Mouse (Mus musculus) CH12.LX (cell line): ENCODE results near the gene Zfp300. TPM values are rescaled to one million over a fixed set of nuclear protein-coding genes. Genes with fewer than 3 reads are reported as not detected.

ENCODE experiments used
- DNase-seq: peaks from one replicate; pipeline ENCODE4 v3.0.0-alpha.2; 2013; ENCODE audit errors: extremely low read depth
- H3K27ac ChIP-seq: 2 replicates; pipeline ENCODE4 v1.5.1; 2012; ENCODE audit warnings: low read depth, mild to moderate bottlenecking, control low read depth, moderate library complexity; ENCODE audit not compliant: insufficient read depth
- H3K27me3 ChIP-seq: replicated peaks from 2 replicates; pipeline ENCODE3; 2012; ENCODE audit warnings: inconsistent platforms
- H3K36me3 ChIP-seq, 2 experiments: replicated peaks in 1 of 2; 2 replicates each; pipeline versions ENCODE3 to v1.6.1; 2012; ENCODE audit warnings: inconsistent platforms in 1 of 2, low read length in 1 of 2, mild to moderate bottlenecking in 1 of 2, mixed read lengths in 1 of 2, moderate library complexity in 1 of 2; ENCODE audit not compliant: control insufficient read depth in 1 of 2, insufficient read depth in 1 of 2
- H3K4me1 ChIP-seq, 2 experiments: 2 replicates each; pipeline ENCODE4 v1.6.1; 2012; ENCODE audit warnings: inconsistent platforms in 1 of 2, moderate library complexity in 1 of 2; ENCODE audit not compliant: insufficient read depth in 2 of 2, control insufficient read depth in 1 of 2
- H3K4me2 ChIP-seq: 2 replicates; pipeline ENCODE4 v1.6.1; 2012; ENCODE audit warnings: low read depth, mild to moderate bottlenecking, control low read depth; ENCODE audit not compliant: poor library complexity, insufficient read depth, severe bottlenecking
- H3K4me3 ChIP-seq, 3 experiments: fragments of 150-350 bp in 1 of 3; sonication (generic) in 1 of 3; replicated peaks in 1 of 3; 2 replicates each; pipeline versions ENCODE3 to v1.5.1; 2011 to 2012; ENCODE audit warnings: low read depth in 2 of 3, low read length in 2 of 3, mild to moderate bottlenecking in 2 of 3, moderate library complexity in 2 of 3, control low read depth in 1 of 3, improper control_type of control experiment in 1 of 3, inconsistent platforms in 1 of 3, mixed read lengths in 1 of 3; ENCODE audit not compliant: poor library complexity in 1 of 3
- H3K79me2 ChIP-seq: replicated peaks from 2 replicates; pipeline ENCODE4 v1.6.1; 2012; ENCODE audit warnings: mild to moderate bottlenecking, moderate library complexity; ENCODE audit not compliant: control insufficient read depth, poor library complexity, insufficient read depth, severe bottlenecking; ENCODE audit errors: extremely low read depth
- H3K9ac ChIP-seq: 2 replicates; pipeline ENCODE4 v1.6.1; 2012; ENCODE audit warnings: low read depth, mild to moderate bottlenecking, control low read depth, moderate library complexity; ENCODE audit not compliant: insufficient read depth
- H3K9me3 ChIP-seq: replicated peaks from 2 replicates; pipeline ENCODE3; 2012; ENCODE audit warnings: low read length, inconsistent platforms, mixed read lengths
- EP300 ChIP-seq: IDR thresholded peaks from 2 replicates; pipeline ENCODE4 v1.6.1; 2011; ENCODE audit warnings: low read length, improper control_type of control experiment
- MXI1 ChIP-seq: IDR thresholded peaks from 2 replicates; pipeline ENCODE4 v1.6.1; 2011; ENCODE audit warnings: mild to moderate bottlenecking, low read depth, low read length, improper control_type of control experiment
- ZC3H11A ChIP-seq: IDR thresholded peaks from 2 replicates; pipeline ENCODE4 v1.6.1; 2012; ENCODE audit warnings: low read depth, mild to moderate bottlenecking, inconsistent platforms, low read length, improper control_type of control experiment
- ZMIZ1 ChIP-seq: IDR thresholded peaks from 2 replicates; pipeline ENCODE4 v1.6.1; 2012; ENCODE audit warnings: low read depth, mild to moderate bottlenecking, inconsistent platforms, low read length, improper control_type of control experiment
- dilution Hi-C: fragments of 300-500 bp; cut with MboI; formaldehyde crosslinking; loops from 2 replicates; pipeline ENCODE4 v1.14.3; 2020; ENCODE audit warnings: low sequenced_read_pairs; ENCODE audit not compliant: extremely low pct_unique_long_range_greater_than_20kb, extremely low pct_ligation_motif_present
- in situ Hi-C: fragments of 300-500 bp; cut with MboI; formaldehyde crosslinking; loops from 3 replicates; pipeline ENCODE4 v1.14.3; 2019; ENCODE audit warnings: low sequenced_read_pairs, low pct_ligation_motif_present, low pct_unique_long_range_greater_than_20kb, mixed read lengths
- polyA plus RNA-seq: library from polyadenylated mRNA; unstranded; fragments of >175 nt; gene quantifications from 2 replicates; pipeline ENCODE4 v1.2.1, GENCODE M21; 2012; ENCODE audit warnings: low read depth; ENCODE audit not compliant: insufficient read length
- total RNA-seq, 2 experiments: library from RNA; depleted of rRNA; stranded (reverse); fragments of 300-350 nt in 1 of 2; fragments of >200 nt in 1 of 2; gene quantifications; 2 replicates each; pipeline ENCODE4 v1.2.3; 2012 to 2014

The Zfp300 gene
- total and polyA plus RNA-seq, 3 experiments: 0.30 to 1.1 (median 0.51) TPM

DNA sequence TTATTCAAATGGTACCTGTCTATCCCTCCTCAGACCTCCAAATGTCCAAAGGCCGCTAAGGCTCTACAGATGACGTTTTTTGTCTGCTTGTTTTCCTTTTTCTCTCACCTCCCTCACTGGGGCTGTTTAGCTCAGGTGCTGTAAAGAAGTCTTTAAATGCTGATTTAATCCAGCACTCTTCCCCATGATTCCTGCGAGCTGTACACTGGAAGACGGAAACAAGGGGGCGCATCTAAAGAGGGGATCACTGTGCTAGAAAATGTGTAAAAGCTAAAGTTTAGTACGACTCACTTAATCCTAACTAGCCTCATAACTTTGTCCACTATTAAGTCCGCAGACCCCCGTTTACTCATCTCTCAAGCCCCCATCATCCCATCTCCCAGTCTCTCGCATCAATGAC, 27.9 kb downstream of the Zfp300 start:
- no peaks in the 10 kb centered on the region for H3K27me3 ChIP-seq
- no peaks in the 10 kb centered on the region for H3K4me1 ChIP-seq
- dilution Hi-C loops: no loop called here
- peak; percentile 13 for DNase-seq
- H3K9me3 ChIP-seq: no peaks in the 10 kb centered on the region
- H3K36me3 ChIP-seq: no peaks in the 10 kb centered on the region
- in situ Hi-C loops: no loop called here
- peak overlapping the region; percentile 61 to 67 (median 62) for H3K4me3 ChIP-seq
- no peak overlapping the region for H3K27ac ChIP-seq
- H3K4me2 ChIP-seq: peak overlapping the region; percentile 36; the same call in 1 of the 2 replicates
- no peak for TF ChIP-seq ZMIZ1
- TF ChIP-seq MXI1: no peak
- TF ChIP-seq EP300: no peak
- TF ChIP-seq ZC3H11A: no peak
- 0 out of 2 replicates have a peak, but pooled peaks cover 2% of the 10 kb centered on the region for H3K79me2 ChIP-seq
- peak overlapping the region; percentile 50 for H3K9ac ChIP-seq

Other genes starting within 250 kb of the Zfp300 start
- 0.13 TPM in 1 of 2 replicates, not detected in the other for gene Timp1, start 219.4 kb downstream of the Zfp300 start, total RNA-seq (2012; rRNA removed)
- not detected in 2 replicates for gene Timp1, start 219.4 kb downstream of the Zfp300 start, total RNA-seq (2014; rRNA removed)
- 0.36 and 0.49 TPM in 2 replicates for gene Timp1, start 219.4 kb downstream of the Zfp300 start, polyA plus RNA-seq
- gene Syn1, start 168.5 kb downstream of the Zfp300 start, total RNA-seq (2012; rRNA removed): 0.17 and 0.38 TPM in 2 replicates
- 0.08 TPM in 1 of 2 replicates, not detected in the other for gene Syn1, start 168.5 kb downstream of the Zfp300 start, total RNA-seq (2014; rRNA removed)
- 0.42 and 0.51 TPM in 2 replicates for gene Syn1, start 168.5 kb downstream of the Zfp300 start, polyA plus RNA-seq
- gene Cfp, start 158.0 kb downstream of the Zfp300 start, total RNA-seq (2012; rRNA removed): 26.1 and 30.0 TPM in 2 replicates
- 23.0 and 24.2 TPM in 2 replicates for gene Cfp, start 158.0 kb downstream of the Zfp300 start, total RNA-seq (2014; rRNA removed)
- 58.2 and 66.9 TPM in 2 replicates for gene Cfp, start 158.0 kb downstream of the Zfp300 start, polyA plus RNA-seq
- 4.7 and 4.8 TPM in 2 replicates for gene Elk1, start 138.9 kb downstream of the Zfp300 start, total RNA-seq (2012; rRNA removed)
- 3.5 and 4.0 TPM in 2 replicates for gene Elk1, start 138.9 kb downstream of the Zfp300 start, total RNA-seq (2014; rRNA removed)
- gene Elk1, start 138.9 kb downstream of the Zfp300 start, polyA plus RNA-seq: 7.6 and 8.3 TPM in 2 replicates
- gene Uxt, start 127.5 kb downstream of the Zfp300 start, total RNA-seq (2012; rRNA removed): 38.8 and 44.5 TPM in 2 replicates
- gene Uxt, start 127.5 kb downstream of the Zfp300 start, total RNA-seq (2014; rRNA removed): 39.4 and 40.1 TPM in 2 replicates
- 39.2 and 42.3 TPM in 2 replicates for gene Uxt, start 127.5 kb downstream of the Zfp300 start, polyA plus RNA-seq
- gene Zfp182, start 27.2 kb downstream of the Zfp300 start, total RNA-seq (2012; rRNA removed): 2.2 and 2.6 TPM in 2 replicates
- 7.3 and 9.9 TPM in 2 replicates for gene Zfp182, start 27.2 kb downstream of the Zfp300 start, total RNA-seq (2014; rRNA removed)
- 4.1 and 4.5 TPM in 2 replicates for gene Zfp182, start 27.2 kb downstream of the Zfp300 start, polyA plus RNA-seq
- gene Spaca5, start 21.1 kb downstream of the Zfp300 start, total RNA-seq (2012; rRNA removed): not detected in 2 replicates
- gene Spaca5, start 21.1 kb downstream of the Zfp300 start, total RNA-seq (2014; rRNA removed): not detected in 2 replicates
- gene Spaca5, start 21.1 kb downstream of the Zfp300 start, polyA plus RNA-seq: not detected in 2 replicates
- gene Ssxa1, start 26.3 kb upstream of the Zfp300 start, total RNA-seq (2012; rRNA removed): not detected in 2 replicates
- gene Ssxa1, start 26.3 kb upstream of the Zfp300 start, total RNA-seq (2014; rRNA removed): not detected in 2 replicates
- not detected in 2 replicates for gene Ssxa1, start 26.3 kb upstream of the Zfp300 start, polyA plus RNA-seq
- gene Gm21876, start 86.1 kb upstream of the Zfp300 start, total RNA-seq (2012; rRNA removed): not detected in 2 replicates
- gene Gm21876, start 86.1 kb upstream of the Zfp300 start, total RNA-seq (2014; rRNA removed): not detected in 2 replicates
- gene Gm21876, start 86.1 kb upstream of the Zfp300 start, polyA plus RNA-seq: not detected in 2 replicates